Mouse (Mus musculus) lung, adult 2 months (tissue): ENCODE measurements at regions not wholly inside any gene's neighbourhood (a gene's known extent, or its start where the extent isn't known, plus 50 kb on each side); places are given as distances from the start of the nearest gene placed in this dataset.

Source experiments
- CTCF ChIP-seq: fragments of 200-500 bp; IDR thresholded peaks from 2 replicates; pipeline ENCODE4 v1.5.1; 2011; ENCODE audit warnings: mild to moderate bottlenecking, low read length, control low read depth; ENCODE audit not compliant: insufficient read depth
- POLR2A ChIP-seq: fragments of 200-500 bp; IDR thresholded peaks from 2 replicates; pipeline ENCODE4 v1.6.1; 2011; ENCODE audit warnings: low read depth, mild to moderate bottlenecking, control low read depth, low read length, borderline replicate concordance; ENCODE audit errors: extremely low read depth

DNA sequence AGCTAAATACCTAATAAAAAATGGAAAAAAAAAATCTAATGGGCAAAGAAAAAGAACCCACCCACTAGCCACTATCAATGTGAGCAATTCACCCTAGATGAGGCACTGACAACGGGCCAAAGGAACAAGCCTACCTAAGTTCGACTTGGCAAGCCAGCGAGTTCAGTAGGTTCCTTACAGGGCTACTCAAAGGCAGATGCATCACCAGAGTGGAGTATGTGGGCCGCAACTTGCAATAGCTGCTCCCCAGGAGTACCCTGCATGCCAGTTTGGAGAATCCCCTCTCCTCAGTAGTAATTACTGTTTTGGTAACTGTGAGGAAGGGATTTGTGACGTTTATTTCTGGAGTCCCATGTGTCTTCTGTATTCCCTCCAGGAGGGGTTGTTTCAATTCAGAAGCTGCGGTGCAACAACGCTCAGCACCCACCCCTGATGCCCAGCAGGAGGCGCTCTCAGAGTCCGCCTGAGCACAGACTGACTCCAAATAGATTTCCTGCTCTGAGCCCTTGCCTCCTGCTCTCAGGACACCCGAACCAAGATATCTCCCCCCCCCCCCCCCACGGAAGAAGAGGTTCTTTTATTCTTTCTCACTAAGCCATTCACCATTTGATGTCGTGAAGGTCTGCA, 157.3 kb upstream of the Zfp618 start:
- no peak for TF ChIP-seq POLR2A
- no peak for TF ChIP-seq CTCF
